Mouse (Mus musculus): ENCODE measurements at regions not wholly inside any gene's neighbourhood (a gene's known extent, or its start where the extent isn't known, plus 50 kb on each side); places are given as distances from the start of the nearest gene placed in this dataset.

DNA sequence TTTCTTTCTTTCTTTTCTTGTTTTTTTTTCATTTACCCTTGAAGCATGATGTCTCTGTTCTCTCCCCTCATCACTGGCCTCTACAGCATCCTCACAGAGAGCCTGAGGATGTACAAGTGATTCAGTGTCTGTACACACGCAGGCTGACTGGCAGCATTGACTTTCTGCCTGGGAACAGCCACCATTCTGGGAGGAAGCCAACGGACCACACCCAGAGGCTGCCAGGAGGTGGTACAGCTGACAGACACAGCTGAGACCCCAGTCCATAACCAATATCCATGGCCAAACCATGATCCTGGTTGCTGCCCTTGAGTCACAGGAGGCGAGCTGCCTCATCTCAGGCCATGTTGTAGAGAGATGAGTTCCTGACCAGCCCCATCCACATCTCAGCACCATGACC lies 88.5 kb upstream of the Tmc1 start:
- no peak overlapping the region for H3K27ac ChIP-seq (ENCODE audit: low read depth)
- ATAC-seq (ENCODE audit: insufficient read depth) (no peak), DNase-seq (no peak)
- no peak overlapping the region for H3K9ac ChIP-seq
- H3K4me3 ChIP-seq (ENCODE audit: low read depth, low read length) = no peak overlapping the region
- H3K27me3 ChIP-seq (ENCODE audit: insufficient read depth, low read length) = no peaks in the 10 kb centered on the region
- 84% methylated on average over 3 of the region's 3 CpGs for WGBS
- H3K4me2 ChIP-seq = no peak overlapping the region
- TF ChIP-seq CTCF (IDR thresholded peaks at IDR 0.05; ENCODE audit: low read depth) = no peak
- no peaks in the 10 kb centered on the region for H3K36me3 ChIP-seq (ENCODE audit: insufficient read depth)
- no peaks in the 10 kb centered on the region for H3K9me3 ChIP-seq (ENCODE audit: low read depth, low read length)
- no peaks in the 10 kb centered on the region for H3K4me1 ChIP-seq (ENCODE audit: insufficient read depth)

DNA sequence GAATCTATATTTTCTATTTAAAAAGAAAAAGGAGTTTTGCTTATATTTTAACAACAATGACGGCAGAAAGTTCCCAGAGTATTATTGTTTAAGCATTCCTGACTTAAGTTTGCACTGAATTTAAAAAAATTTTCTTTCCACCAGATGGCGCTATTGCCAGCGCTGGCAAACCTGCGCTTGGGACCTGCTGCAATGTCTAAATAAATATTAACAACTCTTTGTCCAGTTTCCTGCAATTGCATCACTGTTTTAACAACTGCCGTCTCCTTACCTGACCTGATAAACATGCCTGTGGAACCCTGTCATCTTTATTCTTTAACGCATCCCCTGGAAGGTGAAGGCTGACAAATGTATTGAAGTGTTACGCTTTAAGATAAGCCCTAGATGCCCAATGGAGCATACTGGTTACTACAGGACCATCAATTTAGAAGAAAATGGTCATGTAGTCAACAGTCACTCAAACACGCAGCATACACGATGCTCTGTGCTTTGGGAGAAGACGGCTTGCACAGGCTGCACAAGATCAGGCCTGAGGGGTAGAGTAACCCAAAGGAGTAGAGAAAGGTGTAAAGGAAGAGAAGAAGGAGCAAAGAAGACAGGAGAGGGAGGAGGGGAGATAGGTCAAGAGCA lies 83.6 kb upstream of the Tmc1 start:
- no peaks in the 10 kb centered on the region for H3K27me3 ChIP-seq (ENCODE audit: insufficient read depth, low read length)
- H3K4me1 ChIP-seq (ENCODE audit: insufficient read depth) = no peaks in the 10 kb centered on the region
- H3K36me3 ChIP-seq (ENCODE audit: insufficient read depth) = no peaks in the 10 kb centered on the region
- no peak overlapping the region for H3K4me3 ChIP-seq (ENCODE audit: low read depth, low read length)
- TF ChIP-seq CTCF (IDR thresholded peaks at IDR 0.05; ENCODE audit: low read depth) = peak; percentile 75
- ATAC-seq (ENCODE audit: insufficient read depth) = peak; percentile 44; the same call in 1 of the 2 replicates
- H3K9ac ChIP-seq = no peak overlapping the region
- no peak overlapping the region for H3K27ac ChIP-seq (ENCODE audit: low read depth)
- no peak overlapping the region for H3K4me2 ChIP-seq
- no peaks in the 10 kb centered on the region for H3K9me3 ChIP-seq (ENCODE audit: low read depth, low read length)
- DNase-seq = peak; percentile 93
- WGBS = 26% methylated on average over 10 of the region's 10 CpGs

DNA sequence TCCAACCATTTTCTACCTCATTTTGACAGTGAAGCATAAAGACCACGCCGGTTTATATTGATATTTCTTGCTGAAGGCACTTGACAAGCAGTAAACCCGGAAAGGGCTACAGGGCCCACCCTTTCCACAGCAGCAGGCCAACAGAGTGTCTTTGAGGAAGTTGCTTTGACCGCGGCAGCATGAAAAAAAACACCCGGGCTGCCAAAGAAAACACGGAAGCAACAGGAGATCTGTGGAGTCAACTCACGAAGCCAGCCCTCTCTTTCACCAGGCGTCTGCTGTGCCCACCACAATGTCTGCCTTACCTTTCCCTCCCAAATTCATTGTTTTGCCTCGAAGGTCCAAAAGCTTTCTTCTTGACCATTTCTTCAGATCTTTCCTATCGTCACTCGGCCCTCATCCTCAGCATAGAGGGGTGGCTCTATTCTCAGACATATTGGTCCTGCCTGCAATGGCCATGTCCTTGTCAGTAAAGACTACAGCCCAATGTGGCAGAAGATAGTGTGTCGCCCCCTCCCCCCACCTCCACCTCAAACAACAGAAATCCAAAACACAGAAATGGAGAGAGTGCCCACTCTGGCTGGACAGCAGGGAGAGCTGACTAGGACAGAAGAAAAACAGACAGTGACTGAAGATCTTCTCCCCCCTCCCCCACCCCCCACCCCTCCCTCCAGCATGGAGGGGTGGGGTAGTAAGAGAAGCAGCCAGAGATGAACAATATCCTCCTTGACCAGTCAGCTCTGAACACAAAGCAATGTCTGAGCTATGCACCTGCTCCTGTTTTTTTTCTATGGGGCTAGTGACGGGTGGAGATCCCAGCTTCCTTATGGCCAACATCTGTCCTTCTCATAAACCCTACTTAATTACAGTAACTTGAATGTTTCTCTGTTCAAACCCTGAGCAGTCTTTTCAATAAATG lies 82.8 kb upstream of the Tmc1 start:
- no peak overlapping the region for H3K9ac ChIP-seq
- DNase-seq = peak; percentile 45
- no peak overlapping the region for H3K27ac ChIP-seq (ENCODE audit: low read depth)
- no peak overlapping the region for H3K4me3 ChIP-seq (ENCODE audit: low read depth, low read length)
- no peaks in the 10 kb centered on the region for H3K36me3 ChIP-seq (ENCODE audit: insufficient read depth)
- WGBS = 42% methylated on average over 14 of the region's 14 CpGs
- ATAC-seq (ENCODE audit: insufficient read depth) = 0 out of 2 replicates have a peak, but pooled peaks have one; percentile 31
- TF ChIP-seq CTCF (IDR thresholded peaks at IDR 0.05; ENCODE audit: low read depth) = no peak
- H3K4me2 ChIP-seq = no peak overlapping the region
- H3K4me1 ChIP-seq (ENCODE audit: insufficient read depth) = no peaks in the 10 kb centered on the region
- no peaks in the 10 kb centered on the region for H3K27me3 ChIP-seq (ENCODE audit: insufficient read depth, low read length)
- no peaks in the 10 kb centered on the region for H3K9me3 ChIP-seq (ENCODE audit: low read depth, low read length)

DNA sequence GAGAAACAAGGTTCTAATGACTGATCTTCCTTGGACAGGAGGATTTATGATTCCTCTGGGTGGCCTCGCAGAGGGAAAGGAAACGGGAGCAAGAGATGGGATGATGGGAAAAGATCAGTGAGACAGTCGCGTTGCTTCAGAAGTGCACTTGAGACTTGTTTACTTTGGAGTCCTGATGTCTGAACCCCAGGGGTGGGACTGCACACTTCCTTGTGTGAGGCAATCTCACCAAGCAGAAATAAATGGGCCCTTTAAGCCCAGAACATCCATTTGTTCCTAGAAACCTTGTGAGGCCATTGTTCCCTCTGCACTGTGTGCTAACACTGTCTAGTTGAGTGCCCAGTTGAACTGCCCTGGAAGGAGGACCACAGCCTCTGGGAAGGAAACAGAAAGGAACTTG lies 81.5 kb upstream of the Tmc1 start:
- DNase-seq = no peak
- WGBS = 25% methylated on average over 4 of the region's 4 CpGs

DNA sequence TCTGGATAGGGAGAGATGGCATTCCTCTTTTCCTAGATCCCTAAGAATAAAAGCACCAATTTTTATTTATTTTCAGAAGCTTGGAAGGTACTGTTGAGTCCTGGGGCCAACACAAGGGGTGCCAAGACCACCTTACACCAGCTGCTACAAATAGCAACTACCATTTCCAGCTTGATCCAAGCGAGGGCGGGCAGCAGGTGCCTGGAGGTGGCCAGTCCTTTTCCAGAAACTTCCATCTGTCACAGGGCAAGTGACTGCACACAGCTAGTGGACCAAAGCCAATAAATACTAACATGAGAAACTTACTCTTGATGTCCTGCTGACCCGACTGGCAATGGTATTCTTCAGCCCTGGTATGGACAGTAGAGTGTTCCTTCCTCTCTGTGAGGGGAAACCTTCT lies 80.0 kb upstream of the Tmc1 start:
- H3K4me3 ChIP-seq (ENCODE audit: low read depth, low read length) = no peak overlapping the region
- no peak for TF ChIP-seq CTCF (IDR thresholded peaks at IDR 0.05; ENCODE audit: low read depth)
- no peak for ATAC-seq (ENCODE audit: insufficient read depth)

More for the DNA sequence above, 81.5 kb upstream of the Tmc1 start:
- Histone ChIP-seq H3K9ac (no peak overlapping the region), H3K27me3 (ENCODE audit: insufficient read depth, low read length) (no peaks in the 10 kb centered on the region), H3K36me3 (ENCODE audit: insufficient read depth) (no peaks in the 10 kb centered on the region), H3K27ac (ENCODE audit: low read depth) (no peak overlapping the region), H3K4me2 (no peak overlapping the region), H3K9me3 (ENCODE audit: low read depth, low read length) (no peaks in the 10 kb centered on the region), H3K4me3 (ENCODE audit: low read depth, low read length) (no peak overlapping the region), H3K4me1 (ENCODE audit: insufficient read depth) (no peaks in the 10 kb centered on the region)
- TF ChIP-seq CTCF (IDR thresholded peaks at IDR 0.05; ENCODE audit: low read depth) = no peak
- ATAC-seq (ENCODE audit: insufficient read depth) = no peak

DNA sequence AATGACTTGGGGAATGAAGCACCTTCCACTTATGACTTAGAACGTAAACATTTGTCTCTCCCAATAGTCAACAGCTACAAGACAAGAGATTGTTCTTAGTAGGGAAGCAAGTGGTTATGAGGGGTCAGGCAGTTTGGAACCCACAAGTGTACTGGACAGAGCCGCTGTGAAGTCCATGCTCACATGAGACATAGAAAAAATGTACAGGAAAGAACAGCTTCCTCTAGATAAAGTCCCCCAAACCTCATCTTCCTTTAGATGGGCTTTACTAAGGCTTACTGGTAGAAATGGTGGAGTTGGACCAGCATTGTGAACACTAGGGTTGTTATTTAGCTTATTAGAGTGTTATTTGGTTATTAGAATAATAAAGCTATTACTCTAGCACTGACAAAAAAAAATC lies 78.6 kb upstream of the Tmc1 start:
- no peaks in the 10 kb centered on the region for H3K36me3 ChIP-seq (ENCODE audit: insufficient read depth)
- no peaks in the 10 kb centered on the region for H3K9me3 ChIP-seq (ENCODE audit: low read depth, low read length)
- no peak overlapping the region for H3K9ac ChIP-seq
- no peaks in the 10 kb centered on the region for H3K4me1 ChIP-seq (ENCODE audit: insufficient read depth)
- no peaks in the 10 kb centered on the region for H3K27me3 ChIP-seq (ENCODE audit: insufficient read depth, low read length)
- DNase-seq (no peak), ATAC-seq (ENCODE audit: insufficient read depth) (no peak)
- no peak overlapping the region for H3K4me2 ChIP-seq
- WGBS = 57% methylated on average over 2 of the region's 2 CpGs
- no peak for TF ChIP-seq CTCF (IDR thresholded peaks at IDR 0.05; ENCODE audit: low read depth)
- H3K4me3 ChIP-seq (ENCODE audit: low read depth, low read length) = no peak overlapping the region
- H3K27ac ChIP-seq (ENCODE audit: low read depth) = no peak overlapping the region

More for the DNA sequence above, 80.0 kb upstream of the Tmc1 start:
- no peaks in the 10 kb centered on the region for H3K9me3 ChIP-seq (ENCODE audit: low read depth, low read length)
- H3K27me3 ChIP-seq (ENCODE audit: insufficient read depth, low read length) = no peaks in the 10 kb centered on the region
- 82% methylated on average over 3 of the region's 3 CpGs for WGBS
- H3K4me2 ChIP-seq = no peak overlapping the region
- no peak for DNase-seq
- H3K36me3 ChIP-seq (ENCODE audit: insufficient read depth) = no peaks in the 10 kb centered on the region
- no peak overlapping the region for H3K9ac ChIP-seq
- no peaks in the 10 kb centered on the region for H3K4me1 ChIP-seq (ENCODE audit: insufficient read depth)
- no peak overlapping the region for H3K27ac ChIP-seq (ENCODE audit: low read depth)

DNA sequence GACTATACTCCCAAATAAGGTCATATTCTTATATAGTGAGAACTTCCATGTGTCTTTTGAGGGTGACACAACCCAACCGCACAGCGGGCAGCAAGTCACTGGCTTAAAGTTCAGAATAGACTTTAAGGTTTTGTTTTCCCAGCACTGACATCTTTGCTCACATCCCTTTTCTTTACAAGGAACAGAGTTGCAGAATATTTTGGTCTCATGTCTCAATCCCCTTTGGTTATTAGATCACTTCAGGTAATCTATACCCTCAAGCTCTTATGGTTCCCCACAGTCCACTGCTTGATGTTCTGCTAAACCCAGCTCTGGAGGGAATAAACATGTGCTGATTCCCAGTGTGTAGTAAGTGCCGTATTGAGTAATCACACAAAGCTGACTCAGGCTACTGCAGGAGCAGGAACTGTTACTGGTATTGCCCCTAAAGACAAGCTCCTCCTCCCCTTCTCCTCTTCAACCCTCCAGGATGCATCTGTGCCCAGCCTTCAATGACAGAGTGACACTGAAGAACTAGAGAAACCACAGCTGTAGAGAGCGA lies 77.8 kb upstream of the Tmc1 start:
- DNase-seq = peak; percentile 23
- TF ChIP-seq CTCF (IDR thresholded peaks at IDR 0.05; ENCODE audit: low read depth) = no peak
- ATAC-seq (ENCODE audit: insufficient read depth) = no peak
- Histone ChIP-seq H3K36me3 (ENCODE audit: insufficient read depth) (no peaks in the 10 kb centered on the region), H3K27ac (ENCODE audit: low read depth) (no peak overlapping the region), H3K9me3 (ENCODE audit: low read depth, low read length) (no peaks in the 10 kb centered on the region), H3K9ac (no peak overlapping the region), H3K4me1 (ENCODE audit: insufficient read depth) (no peaks in the 10 kb centered on the region), H3K4me2 (no peak overlapping the region), H3K27me3 (ENCODE audit: insufficient read depth, low read length) (no peaks in the 10 kb centered on the region), H3K4me3 (ENCODE audit: low read depth, low read length) (no peak overlapping the region)
- 75% methylated on average over 4 of the region's 4 CpGs for WGBS
